8 mouse cellular contexts compared by ENCODE assay signal in genomic region chr19:53039090-53039489, GRCm38 (mm10). TPM values are rescaled to one million over a fixed set of nuclear protein-coding genes. Genes with fewer than 3 reads are reported as not detected.
DNase-seq lines count a peak whose midpoint lies in the region; ATAC-seq and TF ChIP-seq lines count a peak whose summit lies in the region.

No protein-coding gene starts in this region.

- 30% methylated on average over 11 of the region's 11 CpGs for WGBS in heart, embryonic 11.5 days (ENCODE audit: insufficient replicate concordance)
- WGBS in embryonic facial prominence, embryonic 15.5 days: 34% methylated on average over 11 of the region's 11 CpGs
- 40% methylated on average over 11 of the region's 11 CpGs for WGBS in intestine, postnatal 0 days
- 31% methylated on average over 11 of the region's 11 CpGs for WGBS in midbrain, embryonic 15.5 days

- H3K27ac ChIP-seq in heart, embryonic 11.5 days (ENCODE audit: low read depth, low read length): peak overlapping the region; percentile 24
- H3K27ac ChIP-seq in ES-E14 (ENCODE audit: insufficient read depth, low read depth, low read length, poor library complexity, severe bottlenecking): no peak overlapping the region
- H3K27ac ChIP-seq in embryonic facial prominence, embryonic 15.5 days (replicated peaks): peak overlapping the region; percentile 83
- H3K27ac ChIP-seq in intestine, postnatal 0 days (ENCODE audit: low read depth, low read length): peak overlapping the region; percentile 91
- H3K27ac ChIP-seq in midbrain, embryonic 15.5 days: peak overlapping the region; percentile 86

- no peak for TF ChIP-seq CTCF in intestine, postnatal 0 days (IDR thresholded peaks at IDR 0.05; ENCODE audit: low read depth)

- H3K36me3 ChIP-seq in heart, embryonic 11.5 days (ENCODE audit: control insufficient read depth, insufficient read depth, low read length): no peaks in the 10 kb centered on the region
- no peaks in the 10 kb centered on the region for H3K36me3 ChIP-seq in ES-E14 (ENCODE audit: control insufficient read depth, insufficient read depth, low read length, poor library complexity, severe bottlenecking)
- no peaks in the 10 kb centered on the region for H3K36me3 ChIP-seq in embryonic facial prominence, embryonic 15.5 days
- no peaks in the 10 kb centered on the region for H3K36me3 ChIP-seq in intestine, postnatal 0 days (ENCODE audit: control insufficient read depth, insufficient read depth)
- H3K36me3 ChIP-seq in midbrain, embryonic 15.5 days (replicated peaks): no peaks in the 10 kb centered on the region

- no peaks in the 10 kb centered on the region for H3K27me3 ChIP-seq in heart, embryonic 11.5 days (ENCODE audit: control insufficient read depth, insufficient read depth, low read length)
- H3K27me3 ChIP-seq in embryonic facial prominence, embryonic 15.5 days: no peaks in the 10 kb centered on the region
- H3K27me3 ChIP-seq in intestine, postnatal 0 days (replicated peaks; ENCODE audit: control insufficient read depth, insufficient read depth, low read length): no peaks in the 10 kb centered on the region
- no peaks in the 10 kb centered on the region for H3K27me3 ChIP-seq in midbrain, embryonic 15.5 days (replicated peaks)

- no peaks in the 10 kb centered on the region for H3K9me3 ChIP-seq in heart, embryonic 11.5 days (replicated peaks; ENCODE audit: control insufficient read depth, low read length)
- H3K9me3 ChIP-seq in ES-E14 (ENCODE audit: control insufficient read depth, insufficient read depth, low read depth, low read length): no peaks in the 10 kb centered on the region
- H3K9me3 ChIP-seq in embryonic facial prominence, embryonic 15.5 days (replicated peaks): no peaks in the 10 kb centered on the region
- no peaks in the 10 kb centered on the region for H3K9me3 ChIP-seq in intestine, postnatal 0 days (ENCODE audit: control insufficient read depth)
- no peaks in the 10 kb centered on the region for H3K9me3 ChIP-seq in midbrain, embryonic 15.5 days

- ATAC-seq in heart, embryonic 11.5 days (replicated peaks; ENCODE audit: insufficient number of reproducible peaks, low FRiP score, low TSS enrichment): 0 out of 2 replicates have a peak, but pooled peaks have one; percentile 26
- ATAC-seq in embryonic facial prominence, embryonic 15.5 days (ENCODE audit: insufficient number of reproducible peaks, low FRiP score, low TSS enrichment, low read depth): no peak
- ATAC-seq in intestine, postnatal 0 days: 0 out of 2 replicates have a peak, but pooled peaks have one; percentile 12
- ATAC-seq in midbrain, embryonic 15.5 days (replicated peaks): peak; percentile 71

- peak overlapping the region; percentile 77 for H3K4me3 ChIP-seq in heart, embryonic 11.5 days (ENCODE audit: low read depth, low read length)
- H3K4me3 ChIP-seq in ES-E14 (ENCODE audit: insufficient read depth in 1 of 2, low read depth in 1 of 2, low read length in 2 of 2, poor library complexity in 1 of 2, severe bottlenecking in 1 of 2): peak overlapping the region; percentile 21 to 53; a peak in 3 of 4 replicates
- peak overlapping the region; percentile 96 for H3K4me3 ChIP-seq in embryonic facial prominence, embryonic 15.5 days (replicated peaks)
- peak overlapping the region; percentile 91 for H3K4me3 ChIP-seq in intestine, postnatal 0 days (ENCODE audit: low read depth, low read length)
- peak overlapping the region; percentile 82 for H3K4me3 ChIP-seq in midbrain, embryonic 15.5 days

- H3K4me2 ChIP-seq in heart, embryonic 11.5 days: peak overlapping the region; percentile 56
- peak overlapping the region; percentile 61 for H3K4me2 ChIP-seq in embryonic facial prominence, embryonic 15.5 days (replicated peaks)
- peak overlapping the region; percentile 69 for H3K4me2 ChIP-seq in intestine, postnatal 0 days (replicated peaks; ENCODE audit: low read depth)
- H3K4me2 ChIP-seq in midbrain, embryonic 15.5 days: peak overlapping the region; percentile 64

- peak overlapping the region; percentile 36 for H3K9ac ChIP-seq in heart, embryonic 11.5 days (ENCODE audit: low read depth, low read length)
- no peak overlapping the region for H3K9ac ChIP-seq in ES-E14 (ENCODE audit: insufficient read depth, low read depth, low read length, poor library complexity, severe bottlenecking)
- no peak overlapping the region for H3K9ac ChIP-seq in embryonic facial prominence, embryonic 15.5 days
- 0 out of 2 replicates have a peak overlapping the region, but pooled peaks have one; percentile 96 for H3K9ac ChIP-seq in intestine, postnatal 0 days (ENCODE audit: low read depth, low read length)
- peak overlapping the region; percentile 93; the same call in 1 of the 2 replicates for H3K9ac ChIP-seq in midbrain, embryonic 15.5 days

- in situ Hi-C loops in ES-E14 (cut with MboI; ENCODE audit: low sequenced_read_pairs in 2 of 2, unreplicated experiment in 2 of 2): no loop called here

- peaks cover 24% of the 10 kb centered on the region for H3K4me1 ChIP-seq in heart, embryonic 11.5 days (ENCODE audit: control insufficient read depth, insufficient read depth, low read length)
- peaks cover 6 to 30% of the 10 kb centered on the region in 2 experiments; a peak in 2 of 4 replicates for H3K4me1 ChIP-seq in ES-E14 (ENCODE audit: control insufficient read depth in 2 of 2, insufficient read depth in 2 of 2, low read length in 2 of 2, poor library complexity in 1 of 2)
- peaks cover 33% of the 10 kb centered on the region for H3K4me1 ChIP-seq in embryonic facial prominence, embryonic 15.5 days
- peaks cover 10% of the 10 kb centered on the region for H3K4me1 ChIP-seq in intestine, postnatal 0 days (replicated peaks; ENCODE audit: control insufficient read depth, insufficient read depth, low read length)
- peaks cover 12% of the 10 kb centered on the region for H3K4me1 ChIP-seq in midbrain, embryonic 15.5 days

- no peak for DNase-seq in heart, adult 8-10 months (ENCODE audit: low spot score)
- DNase-seq in ES-E14 (ENCODE audit: low read depth, low spot score): no peak
- DNase-seq in urinary bladder, postnatal 4 days (ENCODE audit: low spot score in 2 of 2): no peak
- no peak for DNase-seq in urinary bladder, postnatal 14 days (ENCODE audit: low spot score)

TF ChIP-seq in ES-E14, 5 proteins besides CTCF, POLR2A, EP300 and RAD21:
- TF ChIP-seq ZC3H11A (IDR thresholded peaks at IDR 0.05; ENCODE audit: borderline replicate concordance, low read depth, low read length) (no peak), HCFC1 (IDR thresholded peaks at IDR 0.05; ENCODE audit: borderline replicate concordance, insufficient read depth, low read length) (no peak), MAFK (IDR thresholded peaks at IDR 0.05; ENCODE audit: insufficient read depth, low read depth, low read length) (no peak), CHD2 (IDR thresholded peaks at IDR 0.05; ENCODE audit: low read depth, low read length) (no peak), ZNF384 (IDR thresholded peaks at IDR 0.05; ENCODE audit: low read depth, low read length) (no peak)

RNA-seq across cellular contexts. Expression of gene Xpnpep1, which starts 0.9 kb away (rescaled TPM):
- polyA plus RNA-seq in heart, embryonic 11.5 days (2014; fragmentation: Nextera tagmentation; extraction: Ambion mirVana): 180 and 211 TPM in 2 replicates
- total RNA-seq in heart, adult 8-10 months (2022): 10 to 100 TPM; 52.4 to 81.0 (median 72.0) TPM
- total RNA-seq in ES-E14 (2012; rRNA removed): 190 and 210 TPM in 2 replicates
- polyA plus RNA-seq in embryonic facial prominence, embryonic 15.5 days (2015; fragmentation: Nextera tagmentation; extraction: Ambion mirVana): 132 and 137 TPM in 2 replicates
- 333 and 357 TPM in 2 replicates for polyA plus RNA-seq in intestine, postnatal 0 days (2015; fragmentation: Nextera tagmentation; extraction: Ambion mirVana)
- 124 and 125 TPM in 2 replicates for polyA plus RNA-seq in midbrain, embryonic 15.5 days (2015; fragmentation: Nextera tagmentation; extraction: Ambion mirVana)

Comparison
In these comparisons a context has a peak if more than half of its experiments do, and no peak if none do; other contexts are left out.
1. H3K4me3 ChIP-seq: peak in every context shown above with its lines; median percentile 96 in embryonic facial prominence, embryonic 15.5 days; 91 in intestine, postnatal 0 days; 82 in midbrain, embryonic 15.5 days; 77 in heart, embryonic 11.5 days; 37 in ES-E14.
2. H3K9ac ChIP-seq: peak in heart, embryonic 11.5 days (single experiment), intestine, postnatal 0 days (single experiment) and midbrain, embryonic 15.5 days (single experiment); none in ES-E14 (single experiment) and embryonic facial prominence, embryonic 15.5 days (single experiment).
3. Peak in every context shown above with its lines, with median percentiles within 50 percentile points of each other: H3K4me2 ChIP-seq.